Mouse (Mus musculus) heart, adult 2 months (tissue): Measurements from ENCODE around the gene Pex11b. TPM values are rescaled to one million over a fixed set of nuclear protein-coding genes. Genes with fewer than 3 reads are reported as not detected.
"Not testable (repeated sequence)": the region's sequence is repeated elsewhere in the genome, so short reads cannot be mapped to it uniquely, and the experiment has no call there.

Source experiments
- DNase-seq, 2 experiments: peaks; one replicate each; pipeline ENCODE4 v3.0.0; 2021
- H3K27ac ChIP-seq: fragments of 200-600 bp; 2 replicates; pipeline ENCODE4 v1.8.1; 2022
- H3K27me3 ChIP-seq: fragments of 200-500 bp; 2 replicates; pipeline ENCODE4 v1.6.1; 2012; ENCODE audit warnings: mild to moderate bottlenecking, low read length, inconsistent platforms, mixed read lengths; ENCODE audit not compliant: control insufficient read depth, insufficient read depth
- H3K36me3 ChIP-seq: fragments of 200-500 bp; 2 replicates; pipeline ENCODE4 v1.6.1; 2012; ENCODE audit warnings: low read length, inconsistent platforms; ENCODE audit not compliant: control insufficient read depth, insufficient read depth
- H3K4me1 ChIP-seq: fragments of 200-500 bp; 2 replicates; pipeline ENCODE4 v1.6.1; 2011; ENCODE audit warnings: low read length; ENCODE audit not compliant: control insufficient read depth, insufficient read depth
- H3K4me3 ChIP-seq: fragments of 200-600 bp; 2 replicates; pipeline ENCODE4 v1.8.1; 2022
- H3K79me2 ChIP-seq: fragments of 200-500 bp; replicated peaks from 2 replicates; pipeline ENCODE4 v1.6.1; 2012; ENCODE audit warnings: mild to moderate bottlenecking, inconsistent platforms, low read length, moderate library complexity, mixed read lengths; ENCODE audit not compliant: control insufficient read depth, insufficient read depth
- H3K9ac ChIP-seq: fragments of 200-500 bp; 2 replicates; pipeline ENCODE4 v1.6.1; 2012; ENCODE audit warnings: low read depth, mild to moderate bottlenecking, control low read depth, inconsistent platforms, low read length, mixed read lengths
- CTCF ChIP-seq: fragments of 200-600 bp; IDR thresholded peaks from 2 replicates; pipeline ENCODE4 v1.8.1; 2022; ENCODE audit warnings: antibody characterized with exemption, mild to moderate bottlenecking, moderate library complexity
- EP300 ChIP-seq: fragments of 200-500 bp; IDR thresholded peaks from 2 replicates; pipeline ENCODE4 v1.6.1; 2011; ENCODE audit warnings: low read depth, low read length, control low read depth; ENCODE audit not compliant: insufficient read depth
- POLR2A ChIP-seq: fragments of 200-500 bp; IDR thresholded peaks from 2 replicates; pipeline ENCODE4 v1.6.1; 2011; ENCODE audit warnings: mild to moderate bottlenecking, low read depth, low read length, control low read depth; ENCODE audit not compliant: insufficient read depth
- WGBS: fragments of 180-500 bp; shearing (Covaris S2); methylation state at CpG from one replicate; pipeline ENCODE4 v1.1.7; 2018; 5-methylcytosine and 5-hydroxymethylcytosine counted together
- intact Hi-C: fragments of 180-260 bp; cut with DNase I; formaldehyde crosslinking; loops from one replicate; pipeline ENCODE4 v1.15.1; 2025
- polyA plus RNA-seq: library from polyadenylated mRNA; depleted of rRNA; stranded (reverse); fragments of >200 nt; gene quantifications from 2 replicates; pipeline ENCODE4 v1.2.3, GENCODE M21; 2012
- total RNA-seq, 2 experiments: library from RNA; stranded (reverse); gene quantifications; 2 replicates each; pipeline ENCODE4 v1.2.3; 2021

Pex11b gene
- total and polyA plus RNA-seq, 3 experiments: 32.2 to 41.3 (median 36.4) TPM

- peaks cover 19% of the 10 kb centered on the region for H3K36me3 ChIP-seq
- peak in 1 of 2 experiments; percentile 23 for DNase-seq
- H3K9ac ChIP-seq: no peak overlapping the region
- H3K4me3 ChIP-seq: peak overlapping the region; percentile 3; the same call in 1 of the 2 replicates
- no peak for TF ChIP-seq POLR2A
- no peak for TF ChIP-seq EP300
- TF ChIP-seq CTCF: no peak
- WGBS: 34% methylated on average over 5 of the region's 5 CpGs
- peaks cover 13% of the 10 kb centered on the region for H3K4me1 ChIP-seq
- no peaks in the 10 kb centered on the region for H3K27me3 ChIP-seq
- intact Hi-C loops: no loop called here
- H3K27ac ChIP-seq: peak overlapping the region; percentile 94
- H3K79me2 ChIP-seq: peaks cover 4% of the 10 kb centered on the region
Observed at GRCm38 (mm10) chr3:96603311-96603710, 31.9 kb upstream of the Pex11b start.

DNA sequence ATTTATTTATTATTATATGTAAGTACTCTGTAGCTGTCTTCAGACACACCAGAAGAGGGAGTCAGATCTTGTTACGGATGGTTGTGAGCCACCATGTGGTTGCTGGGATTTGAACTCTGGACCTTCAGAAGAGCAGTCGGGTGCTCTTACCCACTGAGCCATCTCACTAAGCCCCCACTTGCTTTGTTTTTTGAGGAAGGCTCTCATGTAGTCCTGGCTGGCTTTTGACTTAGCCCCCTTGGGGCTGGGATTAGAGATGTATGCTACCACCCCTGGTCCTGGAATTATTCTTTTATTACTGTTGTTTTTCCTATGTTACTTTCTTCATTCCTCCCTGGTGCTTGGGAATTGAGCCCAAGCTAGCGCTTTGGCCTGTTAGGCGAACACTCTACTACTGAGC, 29.2 kb upstream of the Pex11b start:
- intact Hi-C loops, H3K27ac ChIP-seq, H3K27me3 ChIP-seq, DNase-seq, H3K4me3 ChIP-seq, H3K9ac ChIP-seq, H3K79me2 ChIP-seq: not testable (repeated sequence)
- H3K4me1 ChIP-seq: peaks cover 13% of the 10 kb centered on the region
- peaks cover 22% of the 10 kb centered on the region for H3K36me3 ChIP-seq
- 90% methylated on average over 4 of the region's 4 CpGs for WGBS

DNA sequence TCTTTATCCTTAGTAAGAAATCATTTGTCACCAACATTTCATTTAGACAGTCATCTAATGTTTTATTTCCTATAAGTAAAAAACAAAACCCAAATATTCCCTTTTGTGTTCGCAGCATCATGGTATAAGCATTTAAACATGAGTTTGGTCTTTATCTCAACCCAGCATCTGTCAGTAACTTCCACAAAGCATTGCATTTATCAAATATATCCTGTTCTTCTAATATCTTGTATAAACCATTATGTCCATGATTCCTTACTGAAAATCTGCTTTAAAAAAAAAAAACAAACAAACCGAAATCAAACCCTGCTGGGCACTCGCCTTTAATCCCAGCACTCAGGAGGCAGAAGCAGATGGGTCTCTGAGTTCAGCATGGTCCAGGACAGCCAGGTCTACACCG, 28.6 kb upstream of the Pex11b start:
- Histone ChIP-seq H3K4me1 (peaks cover 13% of the 10 kb centered on the region), H3K27ac (no peak overlapping the region), H3K79me2 (peaks cover 5% of the 10 kb centered on the region), H3K27me3 (no peaks in the 10 kb centered on the region), H3K9ac (no peak overlapping the region), H3K4me3 (no peak overlapping the region), H3K36me3 (peaks cover 22% of the 10 kb centered on the region)
- 88% methylated on average over 4 of the region's 4 CpGs for WGBS
- DNase-seq: no peak
- intact Hi-C loops: no loop called here
- TF ChIP-seq EP300 (no peak), CTCF (no peak), POLR2A (no peak)

DNA sequence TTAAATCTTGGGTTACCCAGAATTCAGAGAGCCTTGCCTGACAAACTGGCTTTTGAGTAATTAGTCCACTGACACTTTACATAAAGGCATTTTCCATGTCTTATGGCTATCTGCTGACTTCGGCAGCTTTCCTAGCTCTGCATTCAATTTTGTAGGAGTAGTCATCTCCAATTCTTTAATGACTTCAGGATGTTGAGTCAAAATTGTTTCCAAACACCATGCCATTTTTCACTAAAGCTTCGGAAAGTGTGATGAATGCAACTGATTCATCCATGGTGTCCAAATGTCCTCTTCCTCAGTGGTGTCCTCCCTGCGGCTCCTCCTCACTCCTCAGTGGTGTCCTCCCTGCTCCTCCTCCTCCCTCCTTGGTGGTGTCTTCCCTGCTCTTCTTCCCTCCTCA, 17.2 kb upstream of the Pex11b start:
- WGBS: 78% methylated on average over 3 of the region's 3 CpGs
- intact Hi-C loops: no loop called here
- no peak overlapping the region for H3K27ac ChIP-seq
- no peaks in the 10 kb centered on the region; the same call in 1 of the 2 replicates for H3K36me3 ChIP-seq
- no peak overlapping the region for H3K9ac ChIP-seq
- DNase-seq: no peak
- H3K4me3 ChIP-seq: no peak overlapping the region
- TF ChIP-seq CTCF (no peak), POLR2A (no peak), EP300 (no peak)
- H3K27me3 ChIP-seq: no peaks in the 10 kb centered on the region
- peaks cover 3% of the 10 kb centered on the region for H3K79me2 ChIP-seq
- H3K4me1 ChIP-seq: no peaks in the 10 kb centered on the region

DNA sequence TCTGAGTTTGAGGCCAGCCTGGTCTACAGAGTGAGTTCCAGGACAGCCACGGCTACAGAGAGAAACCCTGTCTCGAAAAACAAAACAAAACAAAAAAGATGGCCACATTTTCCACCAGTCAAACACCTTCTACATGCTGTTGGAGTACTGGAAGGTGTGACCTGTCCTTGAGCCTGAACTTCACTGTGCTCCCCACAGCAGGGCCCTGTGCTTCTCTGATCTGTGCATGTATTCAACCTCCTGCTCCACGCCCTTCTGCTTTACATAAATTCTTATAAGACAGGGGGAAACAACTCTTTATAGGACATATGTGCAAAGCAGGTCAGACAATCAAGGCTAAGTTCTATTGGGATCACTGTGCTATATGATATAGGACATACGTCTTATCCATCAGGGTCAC, 12.0 kb upstream of the Pex11b start:
- intact Hi-C loops: no loop called here
- Histone ChIP-seq H3K9ac (no peak overlapping the region), H3K36me3 (no peaks in the 10 kb centered on the region), H3K27me3 (no peaks in the 10 kb centered on the region), H3K79me2 (no peaks in the 10 kb centered on the region; the same call in 1 of the 2 replicates), H3K27ac (no peak overlapping the region), H3K4me1 (no peaks in the 10 kb centered on the region), H3K4me3 (no peak overlapping the region)
- 90% methylated on average over 4 of the region's 4 CpGs for WGBS
- TF ChIP-seq POLR2A: no peak
- no peak for TF ChIP-seq CTCF
- TF ChIP-seq EP300: no peak
- no peak for DNase-seq

- TF ChIP-seq POLR2A (peak; percentile 96), CTCF (no peak), EP300 (no peak)
- H3K36me3 ChIP-seq: peaks cover 12% of the 10 kb centered on the region; the same call in 1 of the 2 replicates
- peak; percentile 96 to 97 for DNase-seq
- no peaks in the 10 kb centered on the region for H3K79me2 ChIP-seq
- peak within 1 kb of the TSS; percentile 75 for H3K9ac ChIP-seq
- intact Hi-C loops: loop anchor here (2.0 kb wide), 1 partner anchor 37 kb away; no protein-coding TSS in a partner anchor
- H3K27ac ChIP-seq: peak within 1 kb of the TSS; percentile 94
- peak within 1 kb of the TSS; percentile 92 for H3K4me3 ChIP-seq
- H3K4me1 ChIP-seq: peaks cover 3% of the 10 kb centered on the region
- WGBS: 1% methylated on average over 48 of the region's 48 CpGs
- H3K27me3 ChIP-seq: no peaks in the 10 kb centered on the region
Observed at GRCm38 (mm10) chr3:96629729-96630600, 5.2 kb upstream of the Pex11b start, which contains the start of gene Rbm8a. Gene Rbm8a (plus strand): TSS chr3:96629933.
